Mouse (Mus musculus): ENCODE data around the gene Pld6. TPM values are rescaled to one million over a fixed set of nuclear protein-coding genes. Genes with fewer than 3 reads are reported as not detected.
A peak's percentile ranks its signal among the peaks of the same experiment; 100 is the strongest.

The Pld6 gene
- total and polyA plus RNA-seq, 3 experiments: not detected

DNA sequence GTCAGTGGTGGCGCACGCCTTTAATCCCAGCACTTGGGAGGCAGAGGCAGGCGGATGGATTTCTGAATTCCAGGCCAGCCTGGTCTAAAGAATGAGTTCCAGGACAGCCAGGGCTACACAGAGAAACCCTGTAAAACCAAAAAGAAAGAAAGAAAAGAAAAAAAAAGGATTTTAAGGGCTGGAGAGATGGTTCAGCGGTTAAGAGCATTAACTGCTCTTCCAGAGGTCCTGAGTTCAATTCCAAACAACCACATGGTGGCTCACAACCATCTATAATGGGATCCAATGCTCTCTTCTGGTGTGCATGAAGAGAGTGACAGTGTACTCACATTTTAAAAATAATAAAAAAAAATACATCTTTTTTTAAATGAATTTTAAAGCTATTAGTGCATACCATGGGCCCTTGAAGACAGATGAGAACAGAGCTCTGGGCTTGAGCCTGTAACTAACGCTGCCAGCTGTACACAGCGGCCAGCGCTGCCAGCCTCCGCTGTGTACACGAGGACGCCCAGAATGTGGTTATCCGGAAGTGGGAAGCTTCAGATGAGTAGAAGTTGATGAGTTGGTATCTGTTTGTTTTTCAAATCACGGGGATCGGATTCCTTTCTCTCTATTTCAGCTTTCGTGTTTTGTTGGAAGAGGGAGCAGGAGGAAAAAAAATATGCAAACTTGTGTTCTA, 23.2 kb upstream of the Pld6 start (continued):
- TF ChIP-seq MXI1 (IDR thresholded peaks at IDR 0.05; ENCODE audit: low read depth, low read length) (peak; percentile 88), MYC (IDR thresholded peaks at IDR 0.05; ENCODE audit: low read depth, low read length) (peak; percentile 93), UBTF (IDR thresholded peaks at IDR 0.05; ENCODE audit: low read depth, low read length) (no peak), NELFE (IDR thresholded peaks at IDR 0.05; ENCODE audit: low read depth, low read length) (no peak), ELF1 (IDR thresholded peaks at IDR 0.05; ENCODE audit: low read depth, low read length) (peak; percentile 86), SIN3A (IDR thresholded peaks at IDR 0.05; ENCODE audit: low read length) (peak; percentile 68), E2F4 (IDR thresholded peaks at IDR 0.05; ENCODE audit: insufficient replicate concordance, low read depth, low read length) (no peak), USF1 (IDR thresholded peaks at IDR 0.05; ENCODE audit: low read depth, low read length) (no peak), KAT2A (IDR thresholded peaks at IDR 0.05; ENCODE audit: insufficient replicate concordance, low read length) (no peak), USF2 (conservative IDR thresholded peaks at IDR 0.05; ENCODE audit: low read depth, low read length) (no peak), TBP (conservative IDR thresholded peaks at IDR 0.05; ENCODE audit: low read depth, low read length) (peak; percentile 82), TCF12 (IDR thresholded peaks at IDR 0.05; ENCODE audit: low read depth, low read length) (peak; percentile 54; the same call in 1 of the 2 replicates)

DNA sequence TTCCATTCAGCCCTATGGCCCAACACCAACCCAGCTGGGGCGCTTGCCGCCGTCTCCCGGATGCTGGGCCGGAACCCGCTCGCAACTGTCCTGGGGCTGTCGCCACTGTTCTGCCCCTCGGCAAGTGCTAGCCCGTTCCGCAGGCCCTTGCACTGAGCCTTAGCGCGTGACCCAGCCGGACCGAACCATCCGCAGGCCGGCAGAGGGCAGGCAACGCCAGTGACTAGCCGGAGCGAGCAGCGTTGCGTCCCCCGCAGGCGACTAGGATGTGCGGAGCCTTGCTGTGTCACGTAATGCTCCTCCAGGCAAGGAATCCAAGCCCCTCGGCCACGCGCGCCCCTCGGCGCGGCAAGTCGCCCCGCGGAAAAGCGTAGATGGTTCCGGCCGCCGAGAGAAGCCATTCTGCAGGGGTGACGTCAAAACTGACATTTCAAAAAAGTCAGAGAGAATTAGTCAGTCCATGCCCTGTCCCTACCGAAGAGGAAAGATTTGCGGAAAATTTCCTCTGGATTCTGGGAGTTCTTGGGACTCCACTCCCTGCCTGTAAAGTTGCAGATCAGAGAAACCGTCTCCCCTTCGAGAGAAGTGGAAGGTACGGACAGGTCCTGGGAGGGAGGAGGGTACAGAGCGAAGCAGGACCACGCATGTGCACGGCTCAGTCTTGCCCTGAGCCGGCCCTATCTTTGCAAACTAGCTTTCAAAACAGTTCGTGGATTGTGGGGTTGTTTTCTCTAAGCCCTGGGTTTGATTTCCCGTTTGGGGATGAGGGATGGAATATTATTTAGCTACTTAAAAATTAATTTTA, 22.4 kb upstream of the Pld6 start, which contains the start of gene Flcn:
Gene Flcn, minus strand, starts transcription at position 347 of the 805 bp plus-strand sequence.
- peak within 1 kb of the TSS; percentile 94 for H3K27ac ChIP-seq (ENCODE audit: insufficient read depth, low read depth)
- TF ChIP-seq NRF1 (IDR thresholded peaks at IDR 0.05; ENCODE audit: low read depth, low read length): peak; percentile 90
- no peak for TF ChIP-seq GABPA (IDR thresholded peaks at IDR 0.05; ENCODE audit: insufficient replicate concordance, low read depth, low read length)
- peak; percentile 96 for TF ChIP-seq TCF12 (IDR thresholded peaks at IDR 0.05; ENCODE audit: low read depth, low read length)
- TF ChIP-seq MAX (IDR thresholded peaks at IDR 0.05; ENCODE audit: low read length): peak; percentile 63
- TF ChIP-seq EP300 (IDR thresholded peaks at IDR 0.05; ENCODE audit: low read length): no peak
- TF ChIP-seq MAFK (IDR thresholded peaks at IDR 0.05; ENCODE audit: insufficient replicate concordance, low read length): no peak
- peak; percentile 34; the same call in 1 of the 2 replicates for TF ChIP-seq JUND (conservative IDR thresholded peaks at IDR 0.05; ENCODE audit: low read depth, low read length)
- TF ChIP-seq BHLHE40 (IDR thresholded peaks at IDR 0.05; ENCODE audit: low read depth, low read length): peak; percentile 69
- TF ChIP-seq MEF2A (IDR thresholded peaks at IDR 0.05; ENCODE audit: borderline replicate concordance, low read depth, low read length): peak; percentile 60
- TF ChIP-seq USF2 (conservative IDR thresholded peaks at IDR 0.05; ENCODE audit: low read depth, low read length): no peak
- TF ChIP-seq POLR2AphosphoS2 (IDR thresholded peaks at IDR 0.05; ENCODE audit: low read depth, low read length): peak; percentile 95
- TF ChIP-seq TBP (conservative IDR thresholded peaks at IDR 0.05; ENCODE audit: low read depth, low read length): peak; percentile 95
- TF ChIP-seq NELFE (IDR thresholded peaks at IDR 0.05; ENCODE audit: low read depth, low read length): peak; percentile 98
- TF ChIP-seq MYC (IDR thresholded peaks at IDR 0.05; ENCODE audit: low read depth, low read length): peak; percentile 86; the same call in 1 of the 2 replicates
- TF ChIP-seq RAD21 (IDR thresholded peaks at IDR 0.05; ENCODE audit: low read depth, low read length): no peak
- TF ChIP-seq CHD1 (IDR thresholded peaks at IDR 0.05; ENCODE audit: low read depth, low read length): peak; percentile 100
- TF ChIP-seq ELF1 (IDR thresholded peaks at IDR 0.05; ENCODE audit: low read depth, low read length): peak; percentile 26; the same call in 1 of the 2 replicates
- no peak for TF ChIP-seq MXI1 (IDR thresholded peaks at IDR 0.05; ENCODE audit: low read depth, low read length)
- TF ChIP-seq KAT2A (IDR thresholded peaks at IDR 0.05; ENCODE audit: insufficient replicate concordance, low read length): 0 out of 2 replicates have a peak, but pooled peaks have one; percentile 43
- TF ChIP-seq RCOR1 (conservative IDR thresholded peaks at IDR 0.05; ENCODE audit: low read depth, low read length): peak; percentile 87; the same call in 1 of the 2 replicates
- TF ChIP-seq POLR2A (IDR thresholded peaks at IDR 0.05; ENCODE audit: low read depth, low read length): peak; percentile 93
- TF ChIP-seq HCFC1 (IDR thresholded peaks at IDR 0.05; ENCODE audit: low read depth, low read length): peak; percentile 77
- peak; percentile 38 for TF ChIP-seq USF1 (IDR thresholded peaks at IDR 0.05; ENCODE audit: low read depth, low read length)
- TF ChIP-seq SMC3 (IDR thresholded peaks at IDR 0.05; ENCODE audit: low read depth, low read length): no peak
- TF ChIP-seq ZC3H11A (IDR thresholded peaks at IDR 0.05; ENCODE audit: low read depth, low read length): no peak
- peak; percentile 60; the same call in 1 of the 2 replicates for TF ChIP-seq UBTF (IDR thresholded peaks at IDR 0.05; ENCODE audit: low read depth, low read length)
- peak; percentile 98 for TF ChIP-seq SIN3A (IDR thresholded peaks at IDR 0.05; ENCODE audit: low read length)
- peak; percentile 97 for TF ChIP-seq MAZ (IDR thresholded peaks at IDR 0.05; ENCODE audit: low read depth, low read length)
- 0 out of 2 replicates have a peak, but pooled peaks have one; percentile 20 for TF ChIP-seq E2F4 (IDR thresholded peaks at IDR 0.05; ENCODE audit: insufficient replicate concordance, low read depth, low read length)
- peak; percentile 96 for TF ChIP-seq ZMIZ1 (IDR thresholded peaks at IDR 0.05; ENCODE audit: low read depth, low read length)

More for the DNA sequence above, 22.4 kb upstream of the Pld6 start, which contains the start of gene Flcn:
- H3K4me3 ChIP-seq (replicated peaks in 1 of 3; ENCODE audit: low read depth in 2 of 3, low read length in 2 of 3, poor library complexity in 1 of 3): peak within 1 kb of the TSS; percentile 67 to 96 (median 92)
- in situ Hi-C loops (cut with MboI; ENCODE audit: low pct_ligation_motif_present, low pct_unique_long_range_greater_than_20kb, low sequenced_read_pairs): no loop called here
- H3K9ac ChIP-seq (ENCODE audit: insufficient read depth, low read depth): peak within 1 kb of the TSS; percentile 97
- peak; percentile 92 for DNase-seq (ENCODE audit: extremely low read depth)
- no peaks in the 10 kb centered on the region for H3K9me3 ChIP-seq (replicated peaks; ENCODE audit: low read length)
- peak within 1 kb of the TSS; percentile 89 for H3K4me2 ChIP-seq (ENCODE audit: insufficient read depth, low read depth, poor library complexity, severe bottlenecking)
- peaks cover 28 to 36% of the 10 kb centered on the region in 2 experiments for H3K36me3 ChIP-seq (replicated peaks in 1 of 2; ENCODE audit: control insufficient read depth in 1 of 2, insufficient read depth in 1 of 2, low read length in 1 of 2)
- dilution Hi-C loops (cut with MboI; ENCODE audit: extremely low pct_ligation_motif_present, extremely low pct_unique_long_range_greater_than_20kb, low sequenced_read_pairs): no loop called here
- peaks cover 9 to 54% of the 10 kb centered on the region in 2 experiments for H3K4me1 ChIP-seq (ENCODE audit: control insufficient read depth in 1 of 2, insufficient read depth in 2 of 2)
- peaks cover 16% of the 10 kb centered on the region for H3K79me2 ChIP-seq (replicated peaks; ENCODE audit: control insufficient read depth, extremely low read depth, insufficient read depth, poor library complexity, severe bottlenecking)
- no peaks in the 10 kb centered on the region for H3K27me3 ChIP-seq (replicated peaks)
